Mouse (Mus musculus) liver, adult 2 months (tissue): ENCODE measurements around the gene Agpat1. TPM values are rescaled to one million over a fixed set of nuclear protein-coding genes. Genes with fewer than 3 reads are reported as not detected.

Experiments used
- DNase-seq: peaks from one replicate; pipeline ENCODE4 v3.0.0-alpha.2; 2011; ENCODE audit warnings: low read depth, low spot score; ENCODE audit errors: extremely low read depth
- H3K27ac ChIP-seq: fragments of 200-500 bp; replicated peaks from 2 replicates; pipeline ENCODE4 v1.5.1; 2012; ENCODE audit warnings: low read depth, mild to moderate bottlenecking, control low read depth, inconsistent platforms, low read length; ENCODE audit not compliant: insufficient read depth
- H3K27me3 ChIP-seq: fragments of 200-500 bp; 2 replicates; pipeline ENCODE4 v1.6.1; 2012; ENCODE audit warnings: mild to moderate bottlenecking, moderate library complexity, low read length, inconsistent platforms; ENCODE audit not compliant: control insufficient read depth, insufficient read depth
- H3K36me3 ChIP-seq: fragments of 200-500 bp; 2 replicates; pipeline ENCODE4 v1.6.1; 2012; ENCODE audit warnings: low read length, inconsistent platforms; ENCODE audit not compliant: control insufficient read depth, insufficient read depth
- H3K4me1 ChIP-seq: fragments of 200-500 bp; 2 replicates; pipeline ENCODE4 v1.6.1; 2011; ENCODE audit warnings: low read length; ENCODE audit not compliant: control insufficient read depth, insufficient read depth
- H3K4me3 ChIP-seq: fragments of 200-500 bp; 2 replicates; pipeline ENCODE4 v1.5.1; 2011; ENCODE audit warnings: low read depth, mild to moderate bottlenecking, control low read depth, low read length, moderate library complexity; ENCODE audit not compliant: insufficient read depth
- H3K79me2 ChIP-seq: fragments of 200-500 bp; 2 replicates; pipeline ENCODE4 v1.6.1; 2012; ENCODE audit warnings: inconsistent platforms, mild to moderate bottlenecking, low read length, moderate library complexity; ENCODE audit not compliant: control insufficient read depth, insufficient read depth
- H3K9ac ChIP-seq: fragments of 200-500 bp; 2 replicates; pipeline ENCODE4 v1.6.1; 2012; ENCODE audit warnings: low read depth, mild to moderate bottlenecking, control low read depth, inconsistent platforms, low read length
- CTCF ChIP-seq: fragments of 200-500 bp; IDR thresholded peaks from 2 replicates; pipeline ENCODE4 v1.5.1; 2011; ENCODE audit warnings: low read depth, low read length, control low read depth
- POLR2A ChIP-seq: fragments of 200-500 bp; IDR thresholded peaks from 2 replicates; pipeline ENCODE4 v1.6.1; 2011; ENCODE audit warnings: low read length, control low read depth; ENCODE audit not compliant: insufficient read depth; ENCODE audit errors: extremely low read depth
- WGBS: fragments of 180-500 bp; shearing (Covaris S2); methylation state at CpG from one replicate; pipeline ENCODE4 v1.1.7; 2018; 5-methylcytosine and 5-hydroxymethylcytosine counted together
- polyA plus RNA-seq: library from polyadenylated mRNA; depleted of rRNA; stranded (reverse); fragments of >200 nt; gene quantifications from 2 replicates; pipeline ENCODE4 v1.2.3, GENCODE M21; 2012
- total RNA-seq: library from RNA; depleted of rRNA; stranded (reverse); fragments of >200 nt; gene quantifications from 2 replicates; pipeline ENCODE4 v1.2.3, GENCODE M21; 2014

Agpat1 gene
- total and polyA plus RNA-seq, 2 experiments, result 4.3 to 40.5 TPM

- Histone ChIP-seq H3K36me3 (peaks cover 3% of the 10 kb centered on the region; the same call in 1 of the 2 replicates), H3K4me1 (peaks cover 6% of the 10 kb centered on the region; the same call in 1 of the 2 replicates), H3K27me3 (no peaks in the 10 kb centered on the region), H3K79me2 (no peaks in the 10 kb centered on the region), H3K9ac (no peak overlapping the region), H3K4me3 (no peak overlapping the region), H3K27ac (no peak overlapping the region)
- WGBS, result 62% methylated on average over 19 of the region's 19 CpGs
- DNase-seq, result no peak
- TF ChIP-seq POLR2A (no peak), CTCF (peak; percentile 66)
Measured at GRCm38 (mm10) chr17:34651507-34652221, 47.6 kb downstream of the Agpat1 start.

GRCm38 (mm10) chr17:34652546-34652945 is 48.5 kb downstream of the Agpat1 start:
- Histone ChIP-seq H3K79me2 (no peaks in the 10 kb centered on the region), H3K4me1 (peaks cover 8% of the 10 kb centered on the region; the same call in 1 of the 2 replicates), H3K27ac (no peak overlapping the region), H3K27me3 (no peaks in the 10 kb centered on the region), H3K9ac (no peak overlapping the region), H3K36me3 (peaks cover 3% of the 10 kb centered on the region; the same call in 1 of the 2 replicates), H3K4me3 (no peak overlapping the region)
- DNase-seq, result no peak
- 93% methylated on average over 10 of the region's 10 CpGs for WGBS
- no peak for TF ChIP-seq CTCF
- TF ChIP-seq POLR2A, result no peak

GRCm38 (mm10) chr17:34652985-34653384 is 48.9 kb downstream of the Agpat1 start:
- H3K4me1 ChIP-seq, result peaks cover 5% of the 10 kb centered on the region; the same call in 1 of the 2 replicates
- no peak for DNase-seq
- no peak overlapping the region for H3K9ac ChIP-seq
- H3K4me3 ChIP-seq, result no peak overlapping the region
- peaks cover 3% of the 10 kb centered on the region; the same call in 1 of the 2 replicates for H3K36me3 ChIP-seq
- TF ChIP-seq CTCF (no peak), POLR2A (no peak)
- WGBS, result 93% methylated on average over 8 of the region's 8 CpGs
- no peaks in the 10 kb centered on the region for H3K27me3 ChIP-seq
- no peak overlapping the region for H3K27ac ChIP-seq
- H3K79me2 ChIP-seq, result no peaks in the 10 kb centered on the region

GRCm38 (mm10) chr17:34653746-34654285 is 49.8 kb downstream of the Agpat1 start:
- no peaks in the 10 kb centered on the region for H3K79me2 ChIP-seq
- H3K27ac ChIP-seq, result no peak overlapping the region
- WGBS, result 75% methylated on average over 9 of the region's 9 CpGs
- H3K4me1 ChIP-seq, result peaks cover 3% of the 10 kb centered on the region; the same call in 1 of the 2 replicates
- no peak overlapping the region for H3K4me3 ChIP-seq
- H3K36me3 ChIP-seq, result peaks cover 3% of the 10 kb centered on the region; the same call in 1 of the 2 replicates
- no peaks in the 10 kb centered on the region for H3K27me3 ChIP-seq
- H3K9ac ChIP-seq, result no peak overlapping the region
- TF ChIP-seq CTCF, result peak; percentile 39; the same call in 1 of the 2 replicates
- no peak for TF ChIP-seq POLR2A
- DNase-seq, result no peak

GRCm38 (mm10) chr17:34654392-34654791 is 50.3 kb downstream of the Agpat1 start:
- Histone ChIP-seq H3K4me3 (no peak overlapping the region), H3K4me1 (peaks cover 3% of the 10 kb centered on the region; the same call in 1 of the 2 replicates), H3K79me2 (no peaks in the 10 kb centered on the region), H3K36me3 (peaks cover 3% of the 10 kb centered on the region; the same call in 1 of the 2 replicates), H3K27ac (no peak overlapping the region), H3K9ac (no peak overlapping the region), H3K27me3 (no peaks in the 10 kb centered on the region)
- DNase-seq, result no peak
- TF ChIP-seq CTCF (no peak), POLR2A (no peak)
- 90% methylated on average over 13 of the region's 13 CpGs for WGBS
